Mouse (Mus musculus): ENCODE data around the gene Dnajb6. TPM values are rescaled to one million over a fixed set of nuclear protein-coding genes. Genes with fewer than 3 reads are reported as not detected.

Gene Dnajb6
- polyA plus RNA-seq, 1 experiment = 161 TPM

- no peak for DNase-seq
- Histone ChIP-seq H3K27me3 (ENCODE audit: control insufficient read depth, insufficient read depth, low read length) (no peaks in the 10 kb centered on the region), H3K4me1 (ENCODE audit: control insufficient read depth, insufficient read depth, low read length) (no peaks in the 10 kb centered on the region), H3K4me3 (replicated peaks; ENCODE audit: insufficient read depth, low read depth, low read length) (no peak overlapping the region), H3K27ac (ENCODE audit: insufficient read depth, low read length) (no peak overlapping the region)
- WGBS = 95% methylated on average over 5 of the region's 5 CpGs
- no peak for TF ChIP-seq POLR2A (IDR thresholded peaks at IDR 0.05; ENCODE audit: borderline replicate concordance, insufficient read depth, low read length)
- no peak for TF ChIP-seq CTCF (IDR thresholded peaks at IDR 0.05; ENCODE audit: borderline replicate concordance, insufficient read depth, low read depth, low read length)
Observed at GRCm38 (mm10) chr5:29862388-29862787, 126.9 kb downstream of the Dnajb6 start.

- no peaks in the 10 kb centered on the region for H3K4me1 ChIP-seq (ENCODE audit: control insufficient read depth, insufficient read depth, low read length)
- no peak overlapping the region for H3K4me3 ChIP-seq (replicated peaks; ENCODE audit: insufficient read depth, low read depth, low read length)
- TF ChIP-seq CTCF (IDR thresholded peaks at IDR 0.05; ENCODE audit: borderline replicate concordance, insufficient read depth, low read depth, low read length) = no peak
- TF ChIP-seq POLR2A (IDR thresholded peaks at IDR 0.05; ENCODE audit: borderline replicate concordance, insufficient read depth, low read length) = no peak
- no peak overlapping the region for H3K27ac ChIP-seq (ENCODE audit: insufficient read depth, low read length)
- WGBS = 71% methylated on average over 4 of the region's 4 CpGs
- no peak for DNase-seq
- H3K27me3 ChIP-seq (ENCODE audit: control insufficient read depth, insufficient read depth, low read length) = no peaks in the 10 kb centered on the region
Observed at GRCm38 (mm10) chr5:29864291-29864737, 128.8 kb downstream of the Dnajb6 start.

DNA sequence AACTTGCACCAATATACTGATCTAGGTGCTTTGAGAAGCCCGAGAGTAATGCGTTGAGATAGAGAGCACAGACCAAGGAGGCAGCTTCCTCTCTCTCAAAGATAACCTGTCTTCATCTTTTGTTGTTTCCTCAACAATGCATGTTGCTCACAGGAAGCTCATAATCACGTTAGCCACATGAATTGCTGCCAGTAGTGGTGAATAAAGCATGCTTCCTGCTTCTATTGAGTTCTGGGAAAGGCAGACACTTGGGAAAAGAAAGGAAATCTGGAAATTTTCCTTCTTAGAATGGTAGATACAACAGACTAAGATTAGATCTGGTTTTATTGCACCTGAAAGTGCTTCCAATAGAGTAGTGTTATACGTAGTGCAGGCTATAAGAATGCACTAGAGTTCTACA, 129.5 kb downstream of the Dnajb6 start:
- WGBS = 67% methylated on average over 4 of the region's 4 CpGs
- Histone ChIP-seq H3K27me3 (ENCODE audit: control insufficient read depth, insufficient read depth, low read length) (no peaks in the 10 kb centered on the region), H3K4me1 (ENCODE audit: control insufficient read depth, insufficient read depth, low read length) (no peaks in the 10 kb centered on the region), H3K27ac (ENCODE audit: insufficient read depth, low read length) (no peak overlapping the region), H3K4me3 (replicated peaks; ENCODE audit: insufficient read depth, low read depth, low read length) (no peak overlapping the region)
- DNase-seq = no peak
- TF ChIP-seq CTCF (IDR thresholded peaks at IDR 0.05; ENCODE audit: borderline replicate concordance, insufficient read depth, low read depth, low read length) (no peak), POLR2A (IDR thresholded peaks at IDR 0.05; ENCODE audit: borderline replicate concordance, insufficient read depth, low read length) (no peak)

Other genes with a start within 250 kb of the Dnajb6 start
- 39.0 and 40.0 TPM in 2 replicates for gene Ube3c, start 166.4 kb upstream of the Dnajb6 start, polyA plus RNA-seq (2012; rRNA removed)
- 0.84 TPM in 1 of 2 replicates, not detected in the other for gene Gm5129, start 248 bp downstream of the Dnajb6 start, polyA plus RNA-seq (2012; rRNA removed)

Data from cerebellum, adult 2 months (tissue).